Mouse (Mus musculus): ENCODE measurements at regions not wholly inside any gene's neighbourhood (a gene's known extent, or its start where the extent isn't known, plus 50 kb on each side); places are given as distances from the start of the nearest gene placed in this dataset.
A peak's percentile ranks its signal among the peaks of the same experiment; 100 is the strongest.

DNA sequence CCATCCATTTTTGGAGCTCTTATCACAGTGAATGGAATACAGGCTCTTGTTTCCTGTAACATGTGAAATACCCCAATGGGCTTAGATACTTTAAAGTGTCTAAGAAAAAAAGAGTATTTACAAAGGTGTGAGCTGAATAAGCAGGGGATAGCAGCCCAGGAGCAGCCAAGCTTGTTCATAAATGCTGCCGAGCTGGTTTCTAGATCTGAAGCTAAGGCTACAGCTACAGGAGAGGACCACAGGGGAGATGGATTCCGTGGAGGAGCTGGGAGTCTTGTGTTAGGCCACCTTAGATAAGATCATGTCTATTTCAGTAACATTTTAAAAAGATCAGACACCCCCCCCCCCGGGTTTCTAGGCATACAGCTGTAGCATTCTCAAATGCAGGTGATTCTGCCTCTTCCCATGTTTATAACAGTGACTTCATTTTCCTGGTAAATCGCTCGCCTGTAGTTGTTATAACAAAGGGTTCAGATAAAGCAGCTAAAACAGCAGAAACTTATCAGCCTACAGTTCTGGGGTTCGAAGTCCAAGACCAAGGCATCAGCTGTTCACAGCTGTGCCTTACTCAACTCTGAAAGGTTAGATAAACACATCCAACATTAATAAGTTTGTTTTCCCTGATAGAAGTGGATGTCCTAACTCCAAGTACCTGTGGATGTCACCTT lies 131.9 kb downstream of the Tex36 start:
- no peak for DNase-seq (ENCODE audit: extremely low read depth, low read depth, low spot score)

DNA sequence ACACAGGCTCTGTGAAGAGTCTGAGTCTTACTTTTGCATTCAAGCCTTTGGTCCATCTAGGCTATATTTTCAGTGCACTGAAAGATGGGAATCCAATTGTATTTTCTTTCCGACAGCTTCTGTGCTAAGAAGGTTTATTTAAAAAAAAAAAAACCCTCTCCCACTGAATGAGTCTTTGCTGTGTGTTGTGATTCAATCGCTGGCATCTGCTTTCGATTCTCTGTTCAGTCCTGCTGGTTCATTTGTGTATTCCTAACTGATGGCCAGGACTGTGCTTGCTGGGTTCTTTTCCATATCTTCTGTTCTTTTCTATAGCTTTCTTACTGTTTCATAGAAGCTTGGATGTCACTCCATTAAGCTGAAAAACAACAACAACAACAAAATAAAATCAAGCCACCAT lies 132.9 kb downstream of the Tex36 start:
- DNase-seq (ENCODE audit: extremely low read depth, low read depth, low spot score): no peak

- no peak for DNase-seq (ENCODE audit: extremely low read depth, low read depth, low spot score)
Measured at GRCm38 (mm10) chr7:133468346-133468745, 133.6 kb downstream of the Tex36 start.

- DNase-seq (ENCODE audit: extremely low read depth, low read depth, low spot score): no peak
Measured at GRCm38 (mm10) chr7:133467579-133467978, 134.4 kb downstream of the Tex36 start.

DNA sequence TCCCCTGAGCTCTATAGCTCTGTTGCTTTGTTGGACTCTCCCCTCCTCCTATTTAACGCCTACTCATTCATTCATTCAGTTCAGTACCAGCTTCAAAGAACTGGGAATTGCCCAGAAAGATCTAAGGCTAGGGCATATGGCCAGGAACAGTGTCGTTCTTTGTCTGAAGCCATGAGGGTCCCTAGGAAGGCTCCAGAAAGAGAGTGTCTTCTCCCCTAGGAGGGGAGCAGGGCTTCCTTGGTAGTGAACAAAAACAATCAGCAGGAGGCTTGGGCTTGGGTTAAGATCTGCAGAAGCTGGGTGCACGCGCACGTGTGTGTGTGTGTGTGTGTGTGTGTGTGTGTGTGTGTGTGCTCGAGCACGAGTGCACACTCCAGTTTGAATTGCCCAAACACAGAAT lies 142.7 kb downstream of the Tex36 start:
- DNase-seq (ENCODE audit: extremely low read depth, low read depth, low spot score): no peak

- DNase-seq (ENCODE audit: extremely low read depth, low read depth, low spot score): no peak
Measured at GRCm38 (mm10) chr7:133457436-133458324, 144.3 kb downstream of the Tex36 start.

- no peak for DNase-seq (ENCODE audit: extremely low read depth, low read depth, low spot score)
Measured at GRCm38 (mm10) chr7:133450246-133450645, 151.7 kb downstream of the Tex36 start.

GRCm38 (mm10) chr7:133447079-133447478 lies 154.9 kb downstream of the Tex36 start:
- no peak for DNase-seq (ENCODE audit: extremely low read depth, low read depth, low spot score)

DNA sequence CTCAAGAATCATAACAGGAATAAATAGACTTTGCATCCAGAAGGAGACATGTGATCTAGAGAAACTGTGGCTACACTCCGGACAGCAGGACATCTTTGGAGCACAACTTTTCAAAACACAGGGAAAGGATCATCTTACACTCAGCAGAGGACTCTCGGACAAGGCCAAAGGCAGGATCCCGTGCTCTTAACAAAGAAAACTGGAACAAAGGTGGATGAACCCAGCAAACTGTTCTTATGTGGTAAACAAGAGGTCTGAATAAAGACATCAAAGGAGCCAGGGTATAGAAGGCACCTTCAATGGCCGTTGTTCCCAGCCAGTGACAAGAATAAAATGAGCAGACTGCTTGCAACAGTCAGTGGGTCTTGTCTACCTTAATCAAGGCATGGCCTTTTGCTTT lies 160.3 kb downstream of the Tex36 start:
- DNase-seq (ENCODE audit: extremely low read depth, low read depth, low spot score): no peak

GRCm38 (mm10) chr7:133441169-133441568 lies 160.8 kb downstream of the Tex36 start:
- no peak for DNase-seq (ENCODE audit: extremely low read depth, low read depth, low spot score)

- DNase-seq (ENCODE audit: extremely low read depth, low read depth, low spot score): no peak
Measured at GRCm38 (mm10) chr7:133440711-133441110, 161.2 kb downstream of the Tex36 start.

GRCm38 (mm10) chr7:133440086-133440485 lies 161.9 kb downstream of the Tex36 start:
- DNase-seq (ENCODE audit: extremely low read depth, low read depth, low spot score): no peak

GRCm38 (mm10) chr7:133438631-133439030 lies 163.3 kb downstream of the Tex36 start:
- no peak for DNase-seq (ENCODE audit: extremely low read depth, low read depth, low spot score)

GRCm38 (mm10) chr7:133437866-133438265 lies 164.1 kb downstream of the Tex36 start:
- peak; percentile 14 for DNase-seq (ENCODE audit: extremely low read depth, low read depth, low spot score)

DNA sequence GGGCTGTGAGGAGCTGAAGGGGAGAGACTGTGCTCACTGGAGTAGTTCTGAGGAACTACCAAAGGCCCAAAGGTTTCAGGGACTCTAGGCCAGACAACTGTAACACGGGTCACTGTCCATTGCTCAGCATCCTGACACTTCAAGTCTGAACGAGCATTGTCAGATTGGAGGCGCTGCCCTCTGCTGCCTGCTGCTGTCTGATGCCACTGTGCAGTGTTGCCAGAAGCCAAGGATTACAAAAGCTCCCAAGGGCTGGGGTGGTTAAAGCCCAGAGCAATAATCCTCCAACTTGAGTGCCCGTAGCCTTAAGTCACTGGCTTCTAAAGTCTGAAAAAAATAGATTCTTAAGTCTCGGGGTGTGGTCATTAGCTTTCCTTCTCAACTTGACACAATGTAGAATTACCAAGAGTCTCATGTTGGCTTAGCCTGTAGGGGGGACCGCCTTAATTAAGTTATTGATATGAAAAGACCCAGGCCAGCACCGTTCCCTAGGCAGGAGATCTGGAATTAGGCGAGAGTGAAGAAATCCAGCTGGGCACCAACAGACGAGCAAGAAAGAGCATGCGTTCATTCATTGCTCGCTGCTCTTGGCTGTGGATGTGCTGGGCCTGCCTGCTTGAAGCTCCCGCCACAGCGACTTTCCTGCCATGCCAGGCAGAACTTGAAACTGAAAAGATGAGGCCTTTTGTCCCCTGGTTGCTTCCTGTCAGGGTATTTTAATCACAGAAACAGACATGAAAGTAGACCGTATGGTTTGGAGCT lies 166.2 kb downstream of the Tex36 start:
- DNase-seq (ENCODE audit: extremely low read depth, low read depth, low spot score): no peak

DNA sequence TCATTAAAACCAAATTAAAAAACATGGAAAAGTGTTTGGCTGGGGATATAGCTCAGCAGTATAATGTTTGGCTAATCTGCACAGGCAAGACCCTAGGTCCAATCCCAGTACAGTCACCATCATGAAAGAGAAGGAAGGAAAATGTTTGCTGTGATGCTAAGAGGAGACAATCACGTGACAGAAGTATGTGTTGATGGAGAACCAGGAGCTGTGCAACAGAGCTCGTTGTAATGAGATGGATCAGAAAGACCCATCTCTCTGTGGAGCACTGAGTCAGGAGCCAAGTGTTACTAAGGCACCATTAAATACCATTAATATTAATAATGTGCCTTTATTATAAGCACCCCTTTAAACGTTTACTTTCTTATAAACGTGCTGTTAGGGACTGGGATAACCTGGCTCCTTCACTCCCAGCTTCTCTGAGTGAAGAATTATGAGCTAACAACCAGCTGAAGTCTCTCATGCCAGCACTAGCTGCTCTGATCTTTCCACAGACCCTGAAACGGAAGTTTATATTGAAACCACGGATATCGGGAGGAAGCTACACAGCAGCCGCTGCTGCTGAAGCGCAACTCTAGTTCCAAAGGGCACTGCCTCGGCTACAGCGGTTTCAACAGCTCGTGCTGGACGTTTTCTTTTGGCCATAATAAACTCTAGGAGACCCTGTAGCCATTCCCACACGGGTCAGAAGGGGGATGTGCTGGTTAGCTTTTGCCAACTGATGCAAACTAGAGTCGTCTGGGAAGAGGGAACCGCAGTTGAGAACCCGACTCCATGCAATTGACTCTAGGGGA lies 167.7 kb downstream of the Tex36 start:
- DNase-seq (ENCODE audit: extremely low read depth, low read depth, low spot score): no peak

GRCm38 (mm10) chr7:133432343-133432742 lies 169.6 kb downstream of the Tex36 start:
- DNase-seq (ENCODE audit: extremely low read depth, low read depth, low spot score): no peak

- DNase-seq (ENCODE audit: extremely low read depth, low read depth, low spot score): no peak
Measured at GRCm38 (mm10) chr7:133402072-133402471, 199.9 kb downstream of the Tex36 start.

DNA sequence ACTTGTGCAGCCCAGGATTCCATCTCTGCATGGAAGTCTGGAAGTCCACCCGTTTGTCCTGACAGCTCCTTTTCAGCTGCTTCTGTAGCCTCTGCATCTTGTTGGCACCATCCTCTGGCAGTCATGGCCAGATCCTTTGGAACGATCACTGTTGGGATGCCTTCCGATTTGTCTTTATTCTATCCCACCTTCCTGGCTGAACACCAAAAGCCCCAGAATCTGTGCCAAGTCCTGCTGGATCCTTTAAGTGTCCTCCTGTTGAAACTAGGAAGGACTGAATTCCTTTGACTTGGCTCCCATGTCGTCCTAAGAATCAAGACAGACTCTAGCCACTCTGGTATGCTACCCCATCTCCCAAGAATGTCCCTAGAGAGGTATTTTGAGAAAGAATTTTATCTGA lies 201.3 kb downstream of the Tex36 start:
- no peak for DNase-seq (ENCODE audit: extremely low read depth, low read depth, low spot score)

DNA sequence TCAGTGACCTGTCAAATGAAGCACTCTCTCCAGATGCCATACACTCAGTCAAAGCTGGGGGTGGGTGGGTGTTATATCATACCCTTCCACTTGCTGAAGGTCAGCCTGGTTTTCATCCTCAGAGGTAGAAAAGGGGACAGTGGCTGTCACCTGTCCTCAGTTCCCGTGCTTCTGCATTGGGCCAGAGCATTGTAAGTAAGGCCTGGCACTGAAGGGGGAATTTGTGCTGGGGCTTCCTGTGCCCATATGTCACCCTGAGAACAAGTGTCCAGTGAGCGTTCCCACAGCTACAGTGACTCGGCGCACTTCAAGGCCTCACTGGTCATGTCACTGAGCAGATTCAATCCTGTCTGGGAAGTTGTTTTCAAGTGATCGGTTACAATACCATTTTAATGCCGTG lies 213.2 kb downstream of the Tex36 start:
- no peak for DNase-seq (ENCODE audit: extremely low read depth, low read depth, low spot score)
